Mouse (Mus musculus) layer of hippocampus, postnatal 14 days (tissue): ENCODE results near the gene Gria2. TPM values are rescaled to one million over a fixed set of nuclear protein-coding genes. Genes with fewer than 3 reads are reported as not detected.
A peak's percentile ranks its signal among the peaks of the same experiment; 100 is the strongest.

Experiments
- DNase-seq, 2 experiments: peaks; one replicate each; pipeline ENCODE4 v3.0.0; 2021 to 2022; ENCODE audit warnings: low spot score in 2 of 2, mixed read lengths in 1 of 2
- total RNA-seq, 2 experiments: library from RNA; stranded (reverse); gene quantifications; 2 replicates each; pipeline ENCODE4 v1.2.3; 2021

Gria2 gene
- total RNA-seq, 2 experiments from 2014 or later: 547 to 604 TPM

GRCm38 (mm10) chr3:80780383-80781143 lies 22.1 kb downstream of the Gria2 start:
- DNase-seq: no peak

GRCm38 (mm10) chr3:80776628-80777027 lies 26.0 kb downstream of the Gria2 start:
- no peak for DNase-seq

GRCm38 (mm10) chr3:80775971-80776370 lies 26.7 kb downstream of the Gria2 start:
- no peak for DNase-seq

GRCm38 (mm10) chr3:80774005-80774764 lies 28.4 kb downstream of the Gria2 start:
- peak in 1 of 2 experiments; percentile 37 for DNase-seq

- no peak for DNase-seq
These were observed 29.4 kb downstream of the Gria2 start for GRCm38 (mm10) chr3:80773232-80773631.

- DNase-seq: no peak
These were observed 33.0 kb downstream of the Gria2 start for GRCm38 (mm10) chr3:80769506-80770235.

- DNase-seq: no peak
These were observed 43.7 kb downstream of the Gria2 start for GRCm38 (mm10) chr3:80758955-80759354.

GRCm38 (mm10) chr3:80758363-80758762 lies 44.3 kb downstream of the Gria2 start:
- DNase-seq: no peak

GRCm38 (mm10) chr3:80750786-80751185 lies 51.8 kb downstream of the Gria2 start:
- DNase-seq: no peak

- peak in 1 of 2 experiments; percentile 87 for DNase-seq
These were observed 77.4 kb downstream of the Gria2 start for GRCm38 (mm10) chr3:80725205-80725604.

GRCm38 (mm10) chr3:80713123-80713522 lies 89.5 kb downstream of the Gria2 start:
- no peak for DNase-seq

- DNase-seq: no peak
These were observed 93.6 kb downstream of the Gria2 start for GRCm38 (mm10) chr3:80708992-80709391.

GRCm38 (mm10) chr3:80702173-80702572 lies 100.5 kb downstream of the Gria2 start:
- DNase-seq: no peak

GRCm38 (mm10) chr3:80697523-80697922 lies 105.1 kb downstream of the Gria2 start:
- DNase-seq: no peak

GRCm38 (mm10) chr3:80694965-80695364 lies 107.7 kb downstream of the Gria2 start:
- no peak for DNase-seq

- DNase-seq: no peak
These were observed 137.5 kb downstream of the Gria2 start for GRCm38 (mm10) chr3:80665105-80665504.

- DNase-seq: no peak
These were observed 139.3 kb downstream of the Gria2 start for GRCm38 (mm10) chr3:80663293-80663692.

- DNase-seq: no peak
These were observed 140.8 kb downstream of the Gria2 start for GRCm38 (mm10) chr3:80661838-80662237.

- no peak for DNase-seq
These were observed 150.4 kb downstream of the Gria2 start for GRCm38 (mm10) chr3:80652213-80652612.
